13 mouse cellular contexts compared by ENCODE assay signal in genomic region chr2:29122446-29122845, GRCm38 (mm10). TPM values are rescaled to one million over a fixed set of nuclear protein-coding genes. Genes with fewer than 3 reads are reported as not detected.
DNase-seq lines count a peak whose midpoint lies in the region; ATAC-seq and TF ChIP-seq lines count a peak whose summit lies in the region.
"Had no signal": no experiment of that assay in that cellular context is flagged by ENCODE, and none has a peak within 500 bp of the region (broad histone marks: within the 10 kb centered on the region; RNA-seq: fewer than 3 reads in every experiment).

No protein-coding gene starts in this region.

- H3K36me3 ChIP-seq in lung, embryonic 16.5 days (ENCODE audit: control insufficient read depth, insufficient read depth, low read length) = no peaks in the 10 kb centered on the region
- 0 out of 2 replicates have a peak, but pooled peaks cover 3% of the 10 kb centered on the region for H3K36me3 ChIP-seq in thymus, adult 2 months (ENCODE audit: control insufficient read depth, insufficient read depth, low read length)

- H3K27me3 ChIP-seq in lung, embryonic 16.5 days (ENCODE audit: control insufficient read depth, insufficient read depth, low read depth, low read length) = no peaks in the 10 kb centered on the region
- H3K27me3 ChIP-seq in thymus, adult 2 months (ENCODE audit: control insufficient read depth, insufficient read depth, low read length) = no peaks in the 10 kb centered on the region
- H3K27me3 ChIP-seq: forebrain, embryonic 13.5 days had no signal

- DNase-seq in heart, adult 11 months = peak; percentile 86
- DNase-seq in heart, adult 8-10 months (ENCODE audit: low spot score) = no peak
- DNase-seq in lung, adult 18-20 months = no peak
- DNase-seq in T-cell, adult 2 months (ENCODE audit: low spot score) = peak; percentile 47
- DNase-seq in thymus, adult 2 months = peak; percentile 37
- DNase-seq in layer of hippocampus, adult 11-12 months (ENCODE audit: low spot score) = no peak
- no peak for DNase-seq in ovary, postnatal 14 days (ENCODE audit: low spot score)
- DNase-seq: B cell, adult 2 months; cerebellum, postnatal 36 days; kidney, adult 8-10 months had no signal

- H3K4me1 ChIP-seq in lung, embryonic 16.5 days (replicated peaks; ENCODE audit: control insufficient read depth, insufficient read depth, low read length) = peaks cover 9% of the 10 kb centered on the region
- peaks cover 9% of the 10 kb centered on the region for H3K4me1 ChIP-seq in thymus, adult 2 months (replicated peaks; ENCODE audit: control insufficient read depth, insufficient read depth, low read length)

- no peak for TF ChIP-seq POLR2A in thymus, adult 2 months (IDR thresholded peaks at IDR 0.05; ENCODE audit: control insufficient read depth, extremely low read depth, insufficient read depth, low read length, poor library complexity)

- H3K4me2 ChIP-seq in lung, embryonic 16.5 days (ENCODE audit: low read depth, low read length) = no peak overlapping the region
- H3K4me2 ChIP-seq: forebrain, embryonic 13.5 days had no signal

- H3K4me3 ChIP-seq in lung, embryonic 16.5 days (ENCODE audit: low read length) = no peak overlapping the region
- no peak overlapping the region for H3K4me3 ChIP-seq in thymus, adult 2 months (ENCODE audit: control insufficient read depth, insufficient read depth, low read length)
- H3K4me3 ChIP-seq: forebrain, embryonic 13.5 days; limb, embryonic 10.5 days had no signal

- ATAC-seq in lung, embryonic 16.5 days (ENCODE audit: low read depth) = no peak
- ATAC-seq: forebrain, embryonic 13.5 days had no signal

- H3K9me3 ChIP-seq in lung, embryonic 16.5 days (ENCODE audit: control insufficient read depth, low read length) = no peaks in the 10 kb centered on the region
- H3K9me3 ChIP-seq: forebrain, embryonic 13.5 days; limb, embryonic 10.5 days had no signal

- 55% methylated on average over 3 of the region's 3 CpGs for WGBS in lung, embryonic 16.5 days
- WGBS in thymus, adult 2 months = 53% methylated on average over 3 of the region's 3 CpGs

- no peak overlapping the region for H3K9ac ChIP-seq in lung, embryonic 16.5 days (ENCODE audit: low read length)
- H3K9ac ChIP-seq: forebrain, embryonic 13.5 days had no signal

- no peak for TF ChIP-seq CTCF in thymus, adult 2 months (IDR thresholded peaks at IDR 0.05; ENCODE audit: borderline replicate concordance, control insufficient read depth, extremely low read depth, insufficient read depth, low read length, poor library complexity)

- peak overlapping the region; percentile 24 for H3K27ac ChIP-seq in lung, embryonic 16.5 days (ENCODE audit: low read length)
- peak overlapping the region; percentile 74 for H3K27ac ChIP-seq in thymus, adult 2 months (ENCODE audit: control insufficient read depth, insufficient read depth, low read length)
- H3K27ac ChIP-seq: forebrain, embryonic 13.5 days; limb, embryonic 10.5 days had no signal

RNA-seq across cellular contexts. Expression of gene Setx, which starts 1.5 kb away (rescaled TPM):
- 10 to 100 TPM; 29.3 to 36.3 (median 33.8) TPM for total RNA-seq in heart, adult 8-10 months (2022)
- polyA plus RNA-seq in lung, embryonic 16.5 days (2015; fragmentation: Nextera tagmentation; extraction: Ambion mirVana) = 8.2 and 9.6 TPM in 2 replicates
- 14.5 and 16.9 TPM in 2 replicates for polyA plus RNA-seq in thymus, adult 2 months (2012; rRNA removed)

Comparison
In these comparisons a context has a peak if more than half of its experiments do, and no peak if none do; other contexts are left out.
1. DNase-seq: peak in heart, adult 11 months (single experiment), T-cell, adult 2 months (single experiment) and thymus, adult 2 months (single experiment); none in heart, adult 8-10 months (single experiment), lung, adult 18-20 months (0 of 2), layer of hippocampus, adult 11-12 months (single experiment) and ovary, postnatal 14 days (single experiment).